Mouse (Mus musculus) heart, embryonic 16.5 days (tissue): ENCODE results near the gene Zfp651. TPM values are rescaled to one million over a fixed set of nuclear protein-coding genes. Genes with fewer than 3 reads are reported as not detected.

Experiments
- ATAC-seq: fragments of 200-750 bp; cut with Nextera tagmentation; replicated peaks from 2 replicates; pipeline ENCODE4 v1.8.0; 2017; ENCODE audit warnings: moderate number of reproducible peaks; ENCODE audit not compliant: insufficient read depth, low FRiP score; ENCODE audit errors: extremely low read depth
- H3K27ac ChIP-seq: fragments of 300-500 bp; sonication (generic); 2 replicates; pipeline ENCODE4 v1.5.1; 2014; ENCODE audit warnings: mild to moderate bottlenecking, low read length, control low read depth, moderate library complexity
- H3K27me3 ChIP-seq: fragments of 300-500 bp; sonication (generic); 2 replicates; pipeline ENCODE4 v1.6.1; 2014; ENCODE audit warnings: low read length, mixed read lengths; ENCODE audit not compliant: control insufficient read depth, insufficient read depth
- H3K36me3 ChIP-seq: fragments of 300-500 bp; sonication (generic); 2 replicates; pipeline ENCODE4 v1.6.1; 2014; ENCODE audit not compliant: control insufficient read depth, insufficient read depth
- H3K4me1 ChIP-seq: fragments of 300-500 bp; sonication (generic); 2 replicates; pipeline ENCODE4 v1.6.1; 2014; ENCODE audit warnings: low read length, mixed read lengths; ENCODE audit not compliant: control insufficient read depth, insufficient read depth
- H3K4me2 ChIP-seq: fragments of 300-500 bp; sonication (generic); 2 replicates; pipeline ENCODE4 v1.6.1; 2014; ENCODE audit warnings: low read depth, mild to moderate bottlenecking, control low read depth, low read length
- H3K4me3 ChIP-seq: fragments of 300-500 bp; sonication (generic); 2 replicates; pipeline ENCODE4 v1.5.1; 2014; ENCODE audit warnings: mild to moderate bottlenecking, control low read depth, low read length
- H3K9ac ChIP-seq: fragments of 300-500 bp; sonication (generic); 2 replicates; pipeline ENCODE4 v1.6.1; 2014; ENCODE audit warnings: low read length, control low read depth
- H3K9me3 ChIP-seq: fragments of 300-500 bp; sonication (generic); replicated peaks from 2 replicates; pipeline ENCODE4 v1.6.1; 2016; ENCODE audit warnings: low read length; ENCODE audit not compliant: control insufficient read depth
- WGBS: fragments of 180-500 bp; shearing (Covaris S2); extraction: QIAGEN DNeasy Blood & Tissue Kit; methylation state at CpG from one replicate; pipeline ENCODE4 v1.1.7; 2014; 5-methylcytosine and 5-hydroxymethylcytosine counted together
- polyA plus RNA-seq: library from polyadenylated mRNA; unstranded; fragments of >200 nt; fragmentation: Nextera tagmentation; extraction: Ambion mirVana; gene quantifications from 2 replicates; pipeline ENCODE4 v1.2.1, GENCODE M21; 2015

Zfp651 gene
- 15.8 and 21.3 TPM in 2 replicates for polyA plus RNA-seq

DNA sequence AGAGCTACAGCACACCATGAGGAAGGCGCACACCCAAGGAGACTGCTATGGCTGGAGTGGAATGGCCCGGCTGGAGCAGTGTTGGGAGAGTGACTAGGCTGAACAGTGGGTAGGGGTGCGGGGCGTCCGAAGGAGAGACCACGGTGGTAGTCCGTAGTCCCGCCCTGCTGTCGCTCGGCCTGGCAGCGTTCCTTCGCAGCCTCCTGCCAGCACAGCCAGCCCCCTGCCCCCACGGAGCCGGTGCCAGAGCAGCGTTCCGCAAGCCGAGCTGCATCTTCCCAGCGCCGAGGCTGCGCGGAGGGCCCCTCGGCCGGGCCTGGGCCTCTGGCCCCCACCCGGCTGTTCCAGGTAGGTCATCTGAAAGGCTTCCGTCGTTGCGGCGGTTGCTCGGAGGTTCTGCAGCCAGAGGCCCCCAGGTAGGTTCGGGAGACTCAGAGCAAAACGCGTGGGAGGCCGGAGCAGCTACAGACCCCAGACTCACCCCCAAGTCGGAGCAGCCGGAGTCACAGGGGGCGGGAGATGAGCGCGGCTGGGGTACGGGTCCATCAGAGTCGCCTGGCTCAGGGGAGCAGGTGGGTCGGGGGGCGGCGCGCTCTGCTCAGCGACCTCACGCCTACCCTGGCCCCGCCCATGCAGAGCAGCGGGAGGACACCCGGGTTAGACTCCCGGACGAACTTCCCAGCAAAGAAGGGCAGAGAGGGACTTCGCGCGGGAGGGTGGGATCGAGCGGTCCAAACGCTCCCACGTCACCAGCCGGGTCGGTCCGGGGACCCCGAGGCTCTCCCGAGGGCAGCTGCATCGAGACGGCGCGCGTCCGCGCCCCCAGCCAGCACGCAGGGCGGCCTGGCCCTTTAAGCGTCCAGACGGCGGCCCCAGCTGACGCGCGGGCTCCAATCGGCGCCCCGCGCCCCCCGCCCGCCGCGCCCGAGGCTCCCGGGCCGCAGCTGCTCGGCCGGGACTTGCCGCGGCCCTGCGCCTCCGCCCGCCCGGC is at the start of gene Zfp651:
Zfp651 (plus strand) TSS at position 240 of the 991 bp plus-strand sequence.
- Histone ChIP-seq H3K27me3 (no peaks in the 10 kb centered on the region), H3K9me3 (no peaks in the 10 kb centered on the region), H3K4me3 (peak within 1 kb of the TSS; percentile 74), H3K4me1 (peaks cover 30% of the 10 kb centered on the region), H3K4me2 (peak within 1 kb of the TSS; percentile 96), H3K27ac (peak within 1 kb of the TSS; percentile 89), H3K9ac (peak within 1 kb of the TSS; percentile 90), H3K36me3 (peaks cover 35% of the 10 kb centered on the region)
- ATAC-seq, result peak; percentile 84
- WGBS, result under 1% methylated on average over 86 of the region's 97 CpGs

GRCm38 (mm10) chr9:121709898-121710583 is 49.1 kb upstream of the Zfp651 start, which contains the start of gene Ss18l2:
Ss18l2 (plus strand) TSS chr9:121710329.
- Histone ChIP-seq H3K27ac (peak within 1 kb of the TSS; percentile 99), H3K9me3 (no peaks in the 10 kb centered on the region), H3K9ac (peak within 1 kb of the TSS; percentile 97), H3K4me3 (peak within 1 kb of the TSS; percentile 96), H3K36me3 (peaks cover 16% of the 10 kb centered on the region), H3K4me1 (peaks cover 24% of the 10 kb centered on the region), H3K27me3 (no peaks in the 10 kb centered on the region), H3K4me2 (peak within 1 kb of the TSS; percentile 68)
- peak; percentile 99 for ATAC-seq
- 4% methylated on average over 37 of the region's 37 CpGs for WGBS

DNA sequence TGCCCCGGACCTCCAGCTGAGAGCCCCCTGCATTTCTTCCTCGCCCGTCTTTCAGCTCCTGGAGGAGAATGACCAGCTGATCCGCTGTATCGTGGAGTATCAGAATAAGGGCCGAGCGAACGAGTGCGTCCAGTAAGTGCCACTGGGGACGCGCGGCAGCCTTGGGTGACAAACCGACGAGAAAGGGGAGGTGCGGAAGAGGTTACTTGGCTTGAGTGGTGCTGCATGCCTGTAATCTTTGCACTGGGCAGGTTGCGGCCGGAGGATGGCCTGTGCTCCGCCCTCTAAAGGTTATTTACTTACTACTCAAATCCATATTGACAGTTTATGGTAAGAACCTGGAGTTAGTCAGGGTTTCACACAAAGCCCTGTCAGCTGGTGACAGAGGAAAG is 48.5 kb upstream of the Zfp651 start:
- Histone ChIP-seq H3K27me3 (no peaks in the 10 kb centered on the region), H3K4me2 (peak overlapping the region; percentile 68), H3K9me3 (no peaks in the 10 kb centered on the region), H3K9ac (peak overlapping the region; percentile 97), H3K36me3 (peaks cover 16% of the 10 kb centered on the region), H3K4me3 (peak overlapping the region; percentile 96), H3K27ac (peak overlapping the region; percentile 99), H3K4me1 (peaks cover 20% of the 10 kb centered on the region)
- ATAC-seq, result peak; percentile 35
- 0% methylated on average over 18 of the region's 18 CpGs for WGBS

GRCm38 (mm10) chr9:121717048-121717447 is 42.1 kb upstream of the Zfp651 start:
- no peak overlapping the region for H3K27ac ChIP-seq
- no peaks in the 10 kb centered on the region for H3K27me3 ChIP-seq
- no peak overlapping the region for H3K4me3 ChIP-seq
- 71% methylated on average over 2 of the region's 2 CpGs for WGBS
- no peak overlapping the region for H3K9ac ChIP-seq
- H3K36me3 ChIP-seq, result peaks cover 20% of the 10 kb centered on the region
- no peak overlapping the region for H3K4me2 ChIP-seq
- peaks cover 4% of the 10 kb centered on the region; the same call in 1 of the 2 replicates for H3K9me3 ChIP-seq
- no peak for ATAC-seq
- peaks cover 13% of the 10 kb centered on the region for H3K4me1 ChIP-seq

- Histone ChIP-seq H3K4me1 (peaks cover 12% of the 10 kb centered on the region), H3K4me3 (peak overlapping the region; percentile 93), H3K9ac (peak overlapping the region; percentile 78), H3K36me3 (peaks cover 11% of the 10 kb centered on the region; the same call in 1 of the 2 replicates), H3K27ac (peak overlapping the region; percentile 96), H3K9me3 (peaks cover 4% of the 10 kb centered on the region; the same call in 1 of the 2 replicates), H3K4me2 (peak overlapping the region; percentile 74), H3K27me3 (no peaks in the 10 kb centered on the region)
- ATAC-seq, result no peak
- WGBS, result 70% methylated on average over 15 of the region's 15 CpGs
These were observed 40.9 kb upstream of the Zfp651 start for GRCm38 (mm10) chr9:121718070-121718705.

DNA sequence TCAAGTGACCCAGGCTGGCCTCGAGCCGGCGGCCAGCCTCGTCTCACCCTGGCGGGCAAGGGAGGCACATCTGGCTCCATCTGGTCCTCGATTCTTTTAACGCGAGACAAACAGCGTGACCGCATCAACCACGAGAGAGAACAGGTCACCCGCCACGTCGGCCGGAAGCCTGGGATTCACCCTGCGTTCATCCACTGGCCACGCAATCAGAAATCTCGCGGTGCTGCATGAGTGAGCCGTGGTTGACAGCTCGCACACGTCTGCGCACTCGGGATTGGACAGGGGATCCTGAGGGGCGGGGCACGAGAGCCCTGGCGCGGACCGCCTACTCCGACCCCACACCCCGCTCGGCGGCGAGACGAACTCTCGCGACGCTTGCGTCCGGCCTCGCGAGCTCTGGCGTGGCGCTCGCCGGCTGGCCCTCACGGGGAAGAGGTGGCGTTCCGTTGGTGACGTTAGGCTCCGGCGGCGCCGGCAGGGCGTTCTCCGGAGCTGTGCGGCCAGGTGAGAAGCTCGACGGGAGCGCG is 40.3 kb upstream of the Zfp651 start, which contains the start of gene Nktr:
Nktr (plus strand) TSS at position 378 of the 527 bp plus-strand sequence.
- under 1% methylated on average over 60 of the region's 61 CpGs for WGBS
- ATAC-seq, result peak; percentile 99
- H3K4me1 ChIP-seq, result peaks cover 14% of the 10 kb centered on the region
- no peaks in the 10 kb centered on the region for H3K27me3 ChIP-seq
- peak within 1 kb of the TSS; percentile 96 for H3K27ac ChIP-seq
- peaks cover 5% of the 10 kb centered on the region; the same call in 1 of the 2 replicates for H3K36me3 ChIP-seq
- H3K9ac ChIP-seq, result peak within 1 kb of the TSS; percentile 98
- peak within 1 kb of the TSS; percentile 83 for H3K4me2 ChIP-seq
- peaks cover 4% of the 10 kb centered on the region; the same call in 1 of the 2 replicates for H3K9me3 ChIP-seq
- peak within 1 kb of the TSS; percentile 93 for H3K4me3 ChIP-seq

DNA sequence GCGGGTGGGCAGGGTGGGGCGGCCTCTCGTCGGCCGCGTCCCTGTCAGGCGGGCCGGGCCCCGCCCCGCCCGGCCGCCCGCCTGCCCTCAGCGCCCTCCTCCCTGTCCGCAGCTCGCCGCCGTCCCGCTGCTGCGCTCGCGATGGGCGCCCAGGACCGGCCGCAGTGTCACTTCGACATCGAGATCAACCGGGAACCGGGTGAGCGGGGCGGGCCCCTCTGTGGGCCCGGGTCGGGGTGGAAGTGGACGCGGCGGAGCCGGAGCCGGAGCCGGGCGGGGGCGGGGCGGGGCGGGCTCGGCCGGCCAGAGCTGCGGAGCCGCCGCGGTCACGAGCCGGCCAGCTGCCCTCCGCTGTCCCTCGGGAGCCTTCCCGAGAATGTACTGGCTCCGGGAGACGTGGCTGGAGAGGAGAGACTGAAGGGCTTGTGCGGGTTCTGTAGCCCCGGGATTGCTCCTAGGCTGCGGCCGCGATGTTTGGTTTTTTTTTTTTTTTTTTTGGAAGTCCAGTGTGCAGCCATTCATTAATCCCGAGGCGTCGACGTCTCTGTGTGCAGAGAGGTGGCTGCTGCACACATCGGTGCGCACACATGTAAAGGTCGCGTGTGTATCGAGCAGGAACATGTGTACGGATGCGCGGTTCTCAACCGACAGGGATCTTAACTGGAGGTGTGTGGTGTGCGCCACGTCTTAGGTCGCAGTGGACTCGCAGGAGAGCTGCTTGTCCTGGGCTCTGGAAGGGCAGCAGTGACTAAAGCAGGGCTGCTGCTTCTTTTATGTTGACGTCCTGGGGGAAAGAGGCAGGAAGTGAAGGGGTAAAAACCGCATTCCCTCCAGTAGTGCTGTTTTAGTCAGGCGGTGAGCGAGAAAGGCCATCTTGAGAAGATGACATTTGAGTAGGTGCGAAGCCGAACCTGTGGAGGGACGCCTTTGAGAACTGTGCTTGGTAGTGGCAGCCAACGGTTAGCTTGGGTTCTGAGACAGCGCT is 39.5 kb upstream of the Zfp651 start:
- H3K4me2 ChIP-seq, result peak overlapping the region; percentile 83
- WGBS, result 1% methylated on average over 75 of the region's 87 CpGs
- peaks cover 4% of the 10 kb centered on the region; the same call in 1 of the 2 replicates for H3K9me3 ChIP-seq
- H3K27ac ChIP-seq, result peak overlapping the region; percentile 96
- peaks cover 14% of the 10 kb centered on the region for H3K4me1 ChIP-seq
- H3K27me3 ChIP-seq, result no peaks in the 10 kb centered on the region
- H3K4me3 ChIP-seq, result peak overlapping the region; percentile 93
- H3K36me3 ChIP-seq, result 0 out of 2 replicates have a peak, but pooled peaks cover 4% of the 10 kb centered on the region
- H3K9ac ChIP-seq, result peak overlapping the region; percentile 98
- peak; percentile 39 for ATAC-seq
